Mouse (Mus musculus) forebrain, embryonic 16.5 days (tissue): ENCODE measurements around the gene Ccnb1ip1. TPM values are rescaled to one million over a fixed set of nuclear protein-coding genes. Genes with fewer than 3 reads are reported as not detected.
A peak's percentile ranks its signal among the peaks of the same experiment; 100 is the strongest.

Experiments
- ATAC-seq: fragments of 200-750 bp; cut with Nextera tagmentation; 2 replicates; pipeline ENCODE4 v1.8.0; 2017; ENCODE audit warnings: mild to moderate bottlenecking, moderate library complexity
- H3K27ac ChIP-seq: fragments of 300-500 bp; sonication (generic); 2 replicates; pipeline ENCODE4 v1.5.1; 2014; ENCODE audit warnings: low read length, control low read depth
- H3K27me3 ChIP-seq: fragments of 300-500 bp; sonication (generic); replicated peaks from 2 replicates; pipeline ENCODE4 v1.6.1; 2014; ENCODE audit warnings: low read length; ENCODE audit not compliant: control insufficient read depth, insufficient read depth
- H3K36me3 ChIP-seq: fragments of 300-500 bp; sonication (generic); 2 replicates; pipeline ENCODE4 v1.6.1; 2014; ENCODE audit not compliant: control insufficient read depth, insufficient read depth
- H3K4me1 ChIP-seq: fragments of 300-500 bp; sonication (generic); replicated peaks from 2 replicates; pipeline ENCODE4 v1.6.1; 2014; ENCODE audit warnings: low read length; ENCODE audit not compliant: control insufficient read depth, insufficient read depth
- H3K4me2 ChIP-seq: fragments of 300-500 bp; sonication (generic); 2 replicates; pipeline ENCODE4 v1.6.1; 2014; ENCODE audit warnings: mild to moderate bottlenecking, low read length, control low read depth
- H3K4me3 ChIP-seq: fragments of 300-500 bp; sonication (generic); replicated peaks from 2 replicates; pipeline ENCODE4 v1.5.1; 2014; ENCODE audit warnings: mild to moderate bottlenecking, low read length, control low read depth
- H3K9ac ChIP-seq: fragments of 300-500 bp; sonication (generic); replicated peaks from 2 replicates; pipeline ENCODE4 v1.6.1; 2014; ENCODE audit warnings: low read depth, low read length, control low read depth
- H3K9me3 ChIP-seq: fragments of 300-500 bp; sonication (generic); 2 replicates; pipeline ENCODE4 v1.6.1; 2016; ENCODE audit warnings: low read length; ENCODE audit not compliant: control insufficient read depth
- WGBS: fragments of 180-500 bp; shearing (Covaris S2); extraction: QIAGEN DNeasy Blood & Tissue Kit; methylation state at CpG from one replicate; pipeline ENCODE4 v1.1.7; 2014; 5-methylcytosine and 5-hydroxymethylcytosine counted together
- polyA plus RNA-seq: library from polyadenylated mRNA; unstranded; fragments of >200 nt; fragmentation: Nextera tagmentation; extraction: Ambion mirVana; gene quantifications from 2 replicates; pipeline ENCODE4 v1.2.1, GENCODE M21; 2015

Ccnb1ip1 gene
- not detected in 2 replicates for polyA plus RNA-seq

DNA sequence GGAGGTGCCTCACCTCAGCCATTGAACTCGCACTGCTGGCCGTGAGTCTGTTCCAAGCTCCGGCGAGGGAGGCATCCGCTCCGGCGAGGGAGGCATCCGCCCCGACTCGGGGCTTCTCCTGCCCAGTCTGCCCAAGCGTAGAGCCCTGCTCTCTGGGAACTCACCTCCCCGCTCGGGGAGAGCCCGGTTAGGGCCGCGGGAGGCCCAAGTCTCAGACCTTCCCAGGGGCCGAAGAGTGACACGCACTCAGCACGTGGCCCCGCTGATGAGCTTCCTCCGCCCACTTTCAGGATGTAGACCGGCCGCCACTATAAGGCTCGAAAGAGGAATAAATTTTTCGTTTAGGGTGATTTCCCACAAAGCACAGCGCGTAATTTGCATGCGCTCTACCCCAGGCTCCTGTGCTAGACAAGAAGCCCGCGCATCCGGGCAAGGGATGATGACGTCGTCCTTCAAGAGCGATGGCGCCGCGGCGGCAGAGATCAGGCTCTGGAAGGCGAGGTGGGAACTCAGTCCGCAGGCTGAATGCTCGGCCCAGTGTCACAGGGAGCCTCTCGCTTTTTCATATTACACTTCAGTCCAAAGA is at the start of gene Ccnb1ip1, which contains the start of gene Parp2:
Gene Ccnb1ip1, minus strand, starts transcription at position 246 of the 586 bp plus-strand sequence.
Gene Parp2, plus strand, starts transcription at position 355 of the 586 bp plus-strand sequence.
- Histone ChIP-seq H3K4me2 (peak within 1 kb of the TSS; percentile 76), H3K27me3 (no peaks in the 10 kb centered on the region), H3K4me3 (peak within 1 kb of the TSS; percentile 64), H3K9me3 (no peaks in the 10 kb centered on the region), H3K27ac (peak within 1 kb of the TSS; percentile 94), H3K36me3 (no peaks in the 10 kb centered on the region; the same call in 1 of the 2 replicates), H3K9ac (peak within 1 kb of the TSS; percentile 79), H3K4me1 (peaks cover 3% of the 10 kb centered on the region; the same call in 1 of the 2 replicates)
- WGBS = under 1% methylated on average over 42 of the region's 42 CpGs
- peak; percentile 98 for ATAC-seq

DNA sequence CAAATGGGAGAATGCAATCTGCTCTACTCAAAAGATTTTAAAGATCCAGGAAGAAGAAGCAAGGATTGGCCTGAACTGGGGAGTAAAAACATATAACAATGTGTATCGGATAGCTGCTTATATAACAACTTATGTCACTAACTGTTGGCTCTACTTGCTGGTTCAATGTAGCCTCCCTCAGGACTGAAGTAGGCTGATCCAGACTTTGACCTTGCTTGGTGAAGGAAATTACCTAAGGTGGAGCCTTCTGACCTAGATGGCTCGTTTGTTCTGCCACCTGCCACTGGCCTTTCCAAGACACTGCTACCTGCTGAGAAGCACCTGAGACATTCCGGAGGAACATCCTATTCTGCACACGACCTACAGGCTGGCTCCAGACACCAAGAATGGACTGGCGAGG is 48.3 kb upstream of the Ccnb1ip1 start:
- ATAC-seq = no peak
- Histone ChIP-seq H3K27me3 (no peaks in the 10 kb centered on the region), H3K36me3 (no peaks in the 10 kb centered on the region), H3K9ac (no peak overlapping the region), H3K4me2 (no peak overlapping the region), H3K4me1 (no peaks in the 10 kb centered on the region), H3K4me3 (no peak overlapping the region), H3K9me3 (no peaks in the 10 kb centered on the region), H3K27ac (no peak overlapping the region)
- 83% methylated on average over 5 of the region's 5 CpGs for WGBS

DNA sequence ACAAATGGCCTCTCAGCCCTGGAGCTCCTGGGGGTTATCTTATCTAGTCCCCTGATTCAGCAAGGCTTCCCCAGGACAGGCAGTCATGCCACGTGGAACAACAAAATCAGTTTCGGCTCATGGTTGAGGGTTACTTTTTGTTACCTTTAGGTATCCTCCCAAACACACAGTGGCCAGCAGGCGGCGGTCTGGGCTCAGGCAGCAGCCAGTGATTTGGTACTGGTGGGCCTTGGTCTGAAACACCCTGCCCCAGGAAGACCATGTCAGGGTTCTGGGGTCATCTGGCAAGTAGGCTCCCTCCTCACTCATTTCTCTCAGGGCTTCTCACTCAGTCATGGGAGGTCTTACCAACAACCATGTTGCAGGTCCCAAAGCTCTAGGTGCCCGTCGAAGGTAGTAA is 29.7 kb upstream of the Ccnb1ip1 start:
- Histone ChIP-seq H3K36me3 (no peaks in the 10 kb centered on the region), H3K4me2 (no peak overlapping the region), H3K4me3 (no peak overlapping the region), H3K27me3 (no peaks in the 10 kb centered on the region), H3K9ac (no peak overlapping the region), H3K27ac (no peak overlapping the region), H3K4me1 (no peaks in the 10 kb centered on the region), H3K9me3 (no peaks in the 10 kb centered on the region)
- 65% methylated on average over 6 of the region's 6 CpGs for WGBS
- no peak for ATAC-seq

DNA sequence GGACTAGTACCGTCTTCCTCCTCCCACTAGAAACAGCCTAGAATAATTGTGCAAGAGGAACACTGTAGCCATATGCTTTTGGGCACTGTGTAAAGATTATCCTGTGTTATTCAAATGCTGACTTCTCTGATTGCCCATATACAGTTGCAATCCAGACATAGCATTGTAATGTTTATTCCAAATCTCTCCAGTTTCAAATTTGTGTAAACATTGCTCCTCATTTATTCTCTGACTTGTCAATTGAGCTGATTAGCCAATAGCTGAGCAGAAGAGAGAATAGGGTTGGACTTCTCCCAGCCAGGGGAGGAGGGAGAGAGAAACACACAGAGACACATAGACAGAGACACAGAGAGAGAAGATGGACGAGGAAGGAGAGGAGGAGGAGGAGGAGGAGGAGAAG is 26.9 kb upstream of the Ccnb1ip1 start:
- H3K36me3 ChIP-seq = no peaks in the 10 kb centered on the region
- H3K9ac ChIP-seq = no peak overlapping the region
- no peak overlapping the region for H3K4me3 ChIP-seq
- WGBS = 53% methylated on average over 2 of the region's 2 CpGs
- H3K4me1 ChIP-seq = no peaks in the 10 kb centered on the region
- no peak overlapping the region for H3K4me2 ChIP-seq
- no peak overlapping the region for H3K27ac ChIP-seq
- no peak for ATAC-seq
- no peaks in the 10 kb centered on the region for H3K9me3 ChIP-seq
- H3K27me3 ChIP-seq = no peaks in the 10 kb centered on the region

DNA sequence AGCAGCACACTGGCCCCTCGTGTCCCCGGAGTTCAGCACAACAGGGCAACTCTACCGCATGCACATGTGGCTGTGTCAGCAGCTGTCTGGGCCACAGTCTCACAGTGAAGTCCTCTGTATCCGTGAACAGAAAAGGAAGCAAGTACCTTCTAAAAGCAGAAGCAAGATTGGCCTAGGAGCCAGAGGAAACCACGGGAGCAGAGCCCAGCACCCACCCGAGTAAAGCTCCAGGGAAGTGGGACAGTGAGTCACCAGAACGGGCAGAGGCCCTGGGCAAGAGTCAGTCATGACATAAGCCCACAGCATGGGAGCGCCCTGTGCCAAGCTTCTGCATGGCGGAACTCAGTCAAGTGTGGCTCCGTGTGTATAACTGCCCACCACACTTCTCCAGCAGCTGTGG is 26.4 kb upstream of the Ccnb1ip1 start:
- H3K9me3 ChIP-seq = no peaks in the 10 kb centered on the region
- H3K9ac ChIP-seq = no peak overlapping the region
- no peak overlapping the region for H3K27ac ChIP-seq
- 86% methylated on average over 10 of the region's 10 CpGs for WGBS
- no peaks in the 10 kb centered on the region for H3K4me1 ChIP-seq
- no peaks in the 10 kb centered on the region for H3K27me3 ChIP-seq
- no peak for ATAC-seq
- no peak overlapping the region for H3K4me3 ChIP-seq
- no peaks in the 10 kb centered on the region for H3K36me3 ChIP-seq
- H3K4me2 ChIP-seq = no peak overlapping the region

DNA sequence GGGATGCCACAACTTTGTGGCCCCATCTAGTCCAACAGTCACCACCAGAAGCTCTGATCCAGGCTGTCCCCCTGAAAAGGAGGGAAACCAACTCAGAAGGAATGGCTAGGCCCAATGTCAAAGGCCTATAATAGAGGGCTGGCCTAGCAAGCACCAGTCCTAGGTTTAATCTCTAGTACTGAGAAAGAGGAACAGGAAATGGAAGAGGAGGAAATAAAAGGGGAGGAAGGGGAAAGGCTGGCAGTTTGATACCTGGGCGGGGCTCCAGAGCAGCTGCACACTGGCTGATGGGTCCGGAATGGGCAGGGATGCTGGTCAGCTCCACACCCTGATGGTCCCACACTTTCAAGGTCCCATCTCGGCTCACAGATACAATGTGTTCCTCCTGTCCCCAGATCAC is 22.3 kb upstream of the Ccnb1ip1 start:
- H3K36me3 ChIP-seq = no peaks in the 10 kb centered on the region
- ATAC-seq = no peak
- H3K4me1 ChIP-seq = no peaks in the 10 kb centered on the region
- H3K9me3 ChIP-seq = no peaks in the 10 kb centered on the region
- no peaks in the 10 kb centered on the region for H3K27me3 ChIP-seq
- H3K4me3 ChIP-seq = no peak overlapping the region
- no peak overlapping the region for H3K27ac ChIP-seq
- WGBS = 90% methylated on average over 3 of the region's 3 CpGs
- H3K9ac ChIP-seq = no peak overlapping the region
- H3K4me2 ChIP-seq = no peak overlapping the region

DNA sequence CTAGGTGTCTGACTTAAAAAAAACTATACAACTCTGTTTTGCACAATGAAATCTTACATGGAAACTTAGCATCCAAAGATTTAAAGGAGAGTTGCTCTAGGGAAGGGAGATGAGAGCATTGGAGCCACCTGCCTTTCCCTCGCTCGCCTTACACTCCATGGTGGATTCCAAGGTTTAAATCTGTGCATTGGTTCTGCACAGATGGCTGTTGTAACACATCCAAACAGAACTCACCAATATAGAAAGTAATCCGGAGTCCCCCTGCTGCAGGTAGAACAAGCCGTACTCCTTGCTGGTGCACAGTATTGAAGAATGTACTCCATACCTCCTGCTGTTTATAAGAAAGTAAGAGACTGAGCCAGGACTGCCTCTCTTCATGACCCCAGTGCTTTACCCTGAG is 19.0 kb upstream of the Ccnb1ip1 start:
- no peak overlapping the region for H3K9ac ChIP-seq
- no peaks in the 10 kb centered on the region for H3K9me3 ChIP-seq
- no peak overlapping the region for H3K4me2 ChIP-seq
- no peaks in the 10 kb centered on the region for H3K4me1 ChIP-seq
- WGBS = 87% methylated on average over 4 of the region's 4 CpGs
- no peak overlapping the region for H3K27ac ChIP-seq
- no peak for ATAC-seq
- H3K4me3 ChIP-seq = no peak overlapping the region
- H3K27me3 ChIP-seq = no peaks in the 10 kb centered on the region
- peaks cover 3% of the 10 kb centered on the region for H3K36me3 ChIP-seq

DNA sequence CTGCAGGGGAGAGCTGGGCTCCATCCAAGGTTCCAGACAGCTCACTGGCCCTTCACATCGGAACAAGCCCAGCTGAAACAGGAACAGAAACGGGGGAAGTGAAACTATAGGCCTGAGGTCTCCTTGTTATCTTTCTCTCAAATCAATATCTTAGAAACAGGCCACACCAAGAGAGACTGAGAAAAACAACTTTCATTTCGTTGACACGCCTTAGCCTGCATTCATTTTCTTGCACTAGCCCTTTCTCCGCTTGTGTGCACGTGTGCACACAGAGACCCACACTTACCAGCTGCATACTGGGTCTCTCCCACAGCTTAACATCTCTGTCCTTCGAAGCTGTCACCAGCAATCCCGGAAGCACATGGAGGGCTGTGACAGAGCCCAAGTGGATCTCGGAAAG is 16.7 kb upstream of the Ccnb1ip1 start:
- peaks cover 10% of the 10 kb centered on the region for H3K36me3 ChIP-seq
- no peak overlapping the region for H3K4me3 ChIP-seq
- H3K27me3 ChIP-seq = no peaks in the 10 kb centered on the region
- H3K4me1 ChIP-seq = no peaks in the 10 kb centered on the region
- H3K4me2 ChIP-seq = no peak overlapping the region
- H3K9me3 ChIP-seq = no peaks in the 10 kb centered on the region
- 94% methylated on average over 9 of the region's 9 CpGs for WGBS
- H3K9ac ChIP-seq = no peak overlapping the region
- ATAC-seq = no peak
- H3K27ac ChIP-seq = no peak overlapping the region

DNA sequence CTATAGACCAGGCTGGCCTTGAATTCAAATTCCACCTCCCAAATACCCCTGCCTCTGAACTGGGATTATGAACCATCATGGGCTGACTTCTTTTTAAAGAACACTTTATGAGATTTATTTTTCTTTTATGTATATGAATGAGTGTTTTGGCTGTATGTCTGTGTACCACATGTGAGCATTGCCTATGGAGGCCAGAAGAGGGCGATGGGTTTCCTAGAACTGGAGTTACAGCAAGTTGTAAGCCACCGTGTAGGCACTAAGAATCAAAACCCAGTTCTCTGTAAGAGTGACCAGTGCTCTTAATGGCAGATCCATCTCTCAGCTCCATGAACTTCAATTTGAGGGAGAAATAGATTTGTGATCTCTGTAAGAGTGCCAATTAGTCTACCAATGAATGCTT is 15.7 kb upstream of the Ccnb1ip1 start:
- Histone ChIP-seq H3K36me3 (peaks cover 14% of the 10 kb centered on the region), H3K9ac (no peak overlapping the region), H3K4me3 (no peak overlapping the region), H3K4me2 (no peak overlapping the region), H3K4me1 (no peaks in the 10 kb centered on the region), H3K27ac (no peak overlapping the region), H3K9me3 (no peaks in the 10 kb centered on the region), H3K27me3 (no peaks in the 10 kb centered on the region)
- ATAC-seq = no peak
- WGBS = 80% methylated on average over 2 of the region's 2 CpGs

DNA sequence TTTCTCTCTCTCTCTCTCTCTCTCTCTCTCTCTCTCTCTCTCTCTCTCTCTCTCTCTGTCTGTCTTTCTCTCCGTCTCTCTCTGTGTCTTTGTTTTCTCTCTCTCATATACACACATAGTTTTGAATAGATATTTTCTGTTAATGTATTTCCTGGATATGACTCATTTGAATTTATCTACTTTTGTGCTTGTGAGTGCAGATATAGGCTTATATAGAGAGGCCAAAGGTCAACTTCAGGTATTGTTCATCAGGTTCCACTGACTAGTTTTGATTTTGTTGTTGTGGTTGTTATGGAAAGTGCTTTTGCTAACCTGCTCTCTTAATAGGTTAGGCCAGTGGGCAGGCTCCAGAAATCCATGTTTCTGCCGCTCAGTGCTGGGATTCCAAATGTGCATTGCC is 5.5 kb upstream of the Ccnb1ip1 start:
- H3K36me3 ChIP-seq = peaks cover 14% of the 10 kb centered on the region
- H3K27ac ChIP-seq = no peak overlapping the region
- no peak overlapping the region for H3K4me3 ChIP-seq
- 96% methylated on average over 2 of the region's 2 CpGs for WGBS
- peaks cover 3% of the 10 kb centered on the region; the same call in 1 of the 2 replicates for H3K4me1 ChIP-seq
- H3K9me3 ChIP-seq = no peaks in the 10 kb centered on the region
- no peak overlapping the region for H3K9ac ChIP-seq
- no peaks in the 10 kb centered on the region for H3K27me3 ChIP-seq
- no peak for ATAC-seq
- no peak overlapping the region for H3K4me2 ChIP-seq
